Mouse (Mus musculus) forebrain, postnatal 0 days (tissue): Measurements from ENCODE around the gene Mib2. TPM values are rescaled to one million over a fixed set of nuclear protein-coding genes. Genes with fewer than 3 reads are reported as not detected.

Experiments
- ATAC-seq: fragments of 200-750 bp; cut with Nextera tagmentation; 2 replicates; pipeline ENCODE4 v1.8.0; 2017; ENCODE audit warnings: mild to moderate bottlenecking, moderate library complexity
- DNase-seq: peaks from one replicate; pipeline ENCODE4 v3.0.0-alpha.2; 2015
- H3K27ac ChIP-seq: fragments of 300-500 bp; sonication (generic); 2 replicates; pipeline ENCODE4 v1.5.1; 2014; ENCODE audit warnings: low read depth, mild to moderate bottlenecking, antibody characterized with exemption, low read length, moderate library complexity, mixed read lengths
- H3K27me3 ChIP-seq: fragments of 300-500 bp; sonication (generic); 2 replicates; pipeline ENCODE4 v1.6.1; 2014; ENCODE audit warnings: mild to moderate bottlenecking, low read length, mixed read lengths; ENCODE audit not compliant: insufficient read depth
- H3K36me3 ChIP-seq: fragments of 300-500 bp; sonication (generic); 2 replicates; pipeline ENCODE4 v1.6.1; 2014; ENCODE audit warnings: mild to moderate bottlenecking, moderate library complexity; ENCODE audit not compliant: insufficient read depth
- H3K4me1 ChIP-seq: fragments of 300-500 bp; sonication (generic); 2 replicates; pipeline ENCODE4 v1.6.1; 2014; ENCODE audit warnings: antibody characterized with exemption; ENCODE audit not compliant: insufficient read depth
- H3K4me2 ChIP-seq: fragments of 300-500 bp; sonication (generic); 2 replicates; pipeline ENCODE4 v1.6.1; 2014; ENCODE audit warnings: low read depth, mild to moderate bottlenecking, moderate library complexity
- H3K4me3 ChIP-seq: fragments of 300-500 bp; sonication (generic); 2 replicates; pipeline ENCODE4 v1.5.1; 2014; ENCODE audit warnings: low read depth, low read length, mixed read lengths
- H3K9ac ChIP-seq: fragments of 300-500 bp; sonication (generic); 2 replicates; pipeline ENCODE4 v1.6.1; 2014; ENCODE audit warnings: mild to moderate bottlenecking
- H3K9me3 ChIP-seq: fragments of 300-500 bp; sonication (generic); 2 replicates; pipeline ENCODE4 v1.6.1; 2016; ENCODE audit warnings: low read length
- CTCF ChIP-seq: sonication (generic); IDR thresholded peaks from 2 replicates; pipeline ENCODE4 v1.5.1; 2016; ENCODE audit warnings: antibody characterized with exemption, control low read depth, low read depth
- WGBS: fragments of 180-500 bp; shearing (Covaris S2); extraction: QIAGEN DNeasy Blood & Tissue Kit; methylation state at CpG from one replicate; pipeline ENCODE4 v1.1.7; 2014; 5-methylcytosine and 5-hydroxymethylcytosine counted together
- polyA plus RNA-seq: library from polyadenylated mRNA; unstranded; fragments of >200 nt; fragmentation: Nextera tagmentation; extraction: Ambion mirVana; gene quantifications from 2 replicates; pipeline ENCODE4 v1.2.1, GENCODE M21; 2015
- total RNA-seq: library from RNA; depleted of rRNA; stranded (reverse); fragments of >200 nt; gene quantifications from 2 replicates; pipeline ENCODE4 v1.2.3, GENCODE M21; 2014

Mib2 gene
- total and polyA plus RNA-seq, 2 experiments from 2014 or later, result 46.5 to 116 TPM

DNA sequence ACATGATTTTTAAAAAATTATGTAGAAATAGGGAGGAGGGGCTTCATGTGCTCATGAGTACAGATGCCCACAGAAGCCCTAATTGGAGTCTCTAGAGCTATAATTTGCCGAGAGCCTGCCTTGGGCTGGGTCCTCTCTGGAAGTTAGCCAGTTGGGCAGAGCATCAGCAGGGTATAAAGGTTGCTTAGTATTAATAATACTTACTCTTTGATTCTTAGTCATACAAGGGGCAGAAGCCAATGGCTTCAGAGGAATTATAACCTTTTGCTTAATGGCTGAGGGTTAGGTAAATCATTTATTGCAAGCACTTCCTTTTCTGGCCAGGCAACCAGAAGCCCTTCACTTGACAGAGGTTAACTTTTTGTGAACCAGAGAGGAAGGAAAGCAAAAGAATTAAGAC is 25.5 kb downstream of the Mib2 start:
- Histone ChIP-seq H3K9ac (no peak overlapping the region), H3K36me3 (peaks cover 77% of the 10 kb centered on the region), H3K27ac (no peak overlapping the region), H3K9me3 (no peaks in the 10 kb centered on the region), H3K4me2 (no peak overlapping the region), H3K4me1 (no peaks in the 10 kb centered on the region), H3K4me3 (no peak overlapping the region), H3K27me3 (no peaks in the 10 kb centered on the region)
- DNase-seq (no peak), ATAC-seq (no peak)
- WGBS, result 85% methylated on average over 1 of the region's 1 CpGs
- no peak for TF ChIP-seq CTCF

DNA sequence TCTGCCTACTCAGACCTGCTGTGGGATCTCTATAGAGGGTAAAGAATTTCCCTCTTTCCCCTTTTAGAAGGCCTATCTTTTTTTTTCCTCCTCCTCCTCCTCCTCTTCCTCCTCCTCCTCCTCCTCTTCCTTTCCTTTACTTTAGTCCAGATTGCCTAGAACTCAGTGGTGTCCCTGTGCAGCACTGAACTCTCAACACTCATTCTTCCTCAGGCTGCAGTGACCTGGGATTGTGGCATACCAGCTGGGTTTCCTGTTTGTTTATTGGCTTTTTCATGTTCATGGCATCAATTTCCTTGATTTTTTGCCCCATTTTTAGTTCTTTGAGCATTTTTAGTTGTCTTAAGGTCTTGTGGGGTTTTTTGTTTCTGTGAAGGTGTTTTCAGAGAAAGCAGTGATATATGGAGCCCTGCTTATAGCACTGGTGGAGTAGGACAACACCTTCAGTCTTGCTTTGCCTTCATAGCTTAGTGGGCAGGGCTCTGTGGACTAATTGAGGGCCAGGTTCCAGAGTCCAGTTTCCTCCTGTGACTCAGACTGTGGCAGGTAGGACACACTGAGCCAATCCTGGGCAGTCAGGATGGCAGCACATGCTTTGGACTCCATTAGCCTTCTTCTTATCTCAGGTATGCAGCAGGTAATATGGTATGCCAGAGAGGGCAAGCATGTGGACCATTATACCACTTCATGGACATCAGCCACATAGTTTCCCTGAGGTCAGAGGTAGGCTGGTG is 33.1 kb downstream of the Mib2 start:
- no peak for ATAC-seq
- no peak for TF ChIP-seq CTCF
- Histone ChIP-seq H3K36me3 (peaks cover 85% of the 10 kb centered on the region), H3K9ac (no peak overlapping the region), H3K27me3 (no peaks in the 10 kb centered on the region), H3K4me2 (no peak overlapping the region), H3K27ac (no peak overlapping the region), H3K4me1 (no peaks in the 10 kb centered on the region), H3K4me3 (no peak overlapping the region), H3K9me3 (no peaks in the 10 kb centered on the region)
- DNase-seq, result no peak

DNA sequence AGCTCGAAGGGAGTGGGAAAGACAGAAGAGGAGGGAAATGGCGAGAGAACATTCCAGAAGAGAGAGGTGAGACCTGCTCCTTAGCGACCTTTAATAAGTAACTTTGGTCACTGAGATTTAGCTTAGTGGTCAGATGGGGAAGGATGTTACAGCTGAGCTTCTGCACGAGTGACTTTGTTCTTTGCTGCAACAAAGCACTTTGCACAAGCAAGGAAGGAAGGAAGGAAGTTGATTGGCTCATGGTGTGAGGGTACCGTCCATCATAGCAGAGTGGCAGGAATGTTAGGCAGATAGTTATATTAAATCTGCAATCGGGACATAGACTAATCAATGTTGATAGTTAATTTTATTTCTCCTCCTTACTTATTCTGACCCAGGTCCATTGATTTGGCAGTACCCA is 38.7 kb downstream of the Mib2 start:
- no peak for DNase-seq
- TF ChIP-seq CTCF, result no peak
- H3K27me3 ChIP-seq, result no peaks in the 10 kb centered on the region

DNA sequence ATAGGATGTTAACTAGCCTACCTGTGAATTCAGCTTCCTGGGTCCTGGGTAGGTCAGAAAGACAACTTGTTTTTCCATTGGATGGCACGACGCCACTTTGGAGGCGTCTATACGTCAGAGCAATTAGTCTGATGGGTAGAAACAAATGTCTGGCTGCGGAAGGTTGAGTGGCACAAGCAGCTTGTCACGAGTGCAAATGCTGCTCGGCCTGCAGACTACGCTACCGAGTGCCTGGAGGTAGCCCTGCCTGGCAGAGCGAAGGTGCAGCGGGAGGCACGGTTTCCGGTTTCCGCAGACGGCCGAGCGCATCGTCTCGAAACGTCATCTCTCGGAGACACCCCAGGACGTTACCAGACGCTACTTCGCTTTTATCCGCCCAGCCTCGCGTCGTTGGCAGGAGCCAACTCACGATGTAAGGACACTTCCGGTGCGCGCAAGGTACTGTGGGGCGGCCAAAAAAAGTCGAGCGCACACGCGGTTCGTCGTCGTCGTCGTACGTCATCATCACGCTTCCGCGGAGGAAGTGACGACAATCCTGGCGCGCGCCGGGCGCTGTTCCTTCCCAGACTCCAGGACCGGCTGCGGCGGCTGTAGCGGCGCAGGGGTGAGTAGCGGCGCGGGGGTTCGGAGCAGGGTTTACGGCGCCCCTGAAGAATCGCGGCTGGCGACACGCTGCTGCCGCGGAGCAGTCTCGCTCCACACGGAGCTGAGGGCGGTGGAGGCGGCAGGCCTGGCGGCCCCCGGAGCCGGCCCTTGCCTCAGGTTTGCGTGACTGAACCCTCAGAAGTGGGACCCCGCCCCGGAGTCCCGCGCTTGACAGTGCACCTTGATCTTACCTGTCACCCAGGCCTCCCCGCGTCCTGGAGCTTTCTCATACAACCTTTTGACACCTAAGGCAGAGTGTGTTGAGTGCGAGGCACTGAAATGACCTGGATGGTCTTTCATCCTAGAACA is 44.4 kb downstream of the Mib2 start, which contains the start of gene Cdk11b:
TSS of gene Cdk11b (plus strand) at position 517 of the 954 bp plus-strand sequence.
- H3K9me3 ChIP-seq, result no peaks in the 10 kb centered on the region
- no peaks in the 10 kb centered on the region for H3K4me1 ChIP-seq
- H3K9ac ChIP-seq, result peak within 1 kb of the TSS; percentile 71
- H3K36me3 ChIP-seq, result peaks cover 31% of the 10 kb centered on the region
- peak; percentile 100 for ATAC-seq
- no peak for TF ChIP-seq CTCF
- peak within 1 kb of the TSS; percentile 95 for H3K27ac ChIP-seq
- no peaks in the 10 kb centered on the region for H3K27me3 ChIP-seq
- WGBS, result 4% methylated on average over 84 of the region's 84 CpGs
- peak within 1 kb of the TSS; percentile 95 for H3K4me3 ChIP-seq
- peak; percentile 100 for DNase-seq
- peak within 1 kb of the TSS; percentile 79 for H3K4me2 ChIP-seq

More for the DNA sequence above, 38.7 kb downstream of the Mib2 start:
- H3K9ac ChIP-seq, result no peak overlapping the region
- H3K27ac ChIP-seq, result no peak overlapping the region
- no peaks in the 10 kb centered on the region for H3K9me3 ChIP-seq
- no peak overlapping the region for H3K4me2 ChIP-seq
- H3K4me3 ChIP-seq, result no peak overlapping the region
- H3K4me1 ChIP-seq, result no peaks in the 10 kb centered on the region
- peaks cover 70% of the 10 kb centered on the region for H3K36me3 ChIP-seq
- ATAC-seq, result no peak
- WGBS, result 91% methylated on average over 6 of the region's 6 CpGs

DNA sequence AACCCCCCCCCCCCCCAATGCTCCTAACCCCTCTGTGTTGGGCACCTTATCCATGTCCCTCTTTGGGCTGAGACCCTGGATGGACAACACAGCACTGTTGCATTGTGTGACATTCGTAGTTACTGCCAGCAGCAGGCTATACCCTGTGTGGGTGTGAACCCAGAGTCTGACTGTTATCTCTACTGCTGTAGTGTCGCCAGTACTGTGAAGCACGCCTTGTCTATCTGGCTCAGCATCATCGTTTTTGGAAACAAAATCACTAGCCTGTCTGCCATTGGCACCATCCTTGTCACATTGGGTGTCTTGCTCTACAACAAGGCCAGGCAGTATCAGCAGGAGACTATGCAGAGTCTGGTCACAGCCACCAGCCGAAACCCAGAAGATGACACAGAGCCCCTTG is 50.7 kb downstream of the Mib2 start:
- H3K9me3 ChIP-seq, result no peaks in the 10 kb centered on the region
- peaks cover 61% of the 10 kb centered on the region for H3K36me3 ChIP-seq
- ATAC-seq (no peak), DNase-seq (no peak)
- TF ChIP-seq CTCF, result no peak
- H3K4me3 ChIP-seq, result no peak overlapping the region
- WGBS, result 96% methylated on average over 5 of the region's 5 CpGs
- no peaks in the 10 kb centered on the region for H3K4me1 ChIP-seq
- no peak overlapping the region for H3K9ac ChIP-seq
- no peak overlapping the region for H3K4me2 ChIP-seq
- H3K27ac ChIP-seq, result no peak overlapping the region
- no peaks in the 10 kb centered on the region for H3K27me3 ChIP-seq

DNA sequence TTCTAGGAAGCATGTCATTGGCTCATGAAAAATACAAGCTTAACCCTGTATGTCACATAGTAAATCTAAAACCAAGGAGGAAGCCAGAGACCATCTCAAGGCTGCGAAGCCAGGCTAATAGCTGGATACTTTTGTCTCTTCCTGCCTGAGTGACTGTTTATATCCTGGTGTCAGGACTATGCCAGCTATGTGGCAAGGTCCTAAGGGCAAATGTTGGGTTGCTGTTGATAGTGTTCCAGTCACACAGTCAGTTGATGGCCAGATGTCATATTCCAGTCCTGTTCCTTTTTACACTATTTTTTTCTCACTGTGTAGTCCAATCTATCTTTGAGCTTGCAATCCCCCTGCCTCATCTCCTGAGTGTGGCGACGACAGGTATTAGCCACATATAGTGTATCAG is 55.7 kb downstream of the Mib2 start:
- no peak for DNase-seq
- no peak overlapping the region for H3K27ac ChIP-seq
- no peaks in the 10 kb centered on the region for H3K9me3 ChIP-seq
- H3K9ac ChIP-seq, result no peak overlapping the region
- WGBS, result 96% methylated on average over 3 of the region's 3 CpGs
- TF ChIP-seq CTCF, result no peak
- H3K4me3 ChIP-seq, result no peak overlapping the region
- H3K36me3 ChIP-seq, result peaks cover 73% of the 10 kb centered on the region
- H3K27me3 ChIP-seq, result no peaks in the 10 kb centered on the region
- no peak for ATAC-seq
- no peaks in the 10 kb centered on the region for H3K4me1 ChIP-seq
- no peak overlapping the region for H3K4me2 ChIP-seq

DNA sequence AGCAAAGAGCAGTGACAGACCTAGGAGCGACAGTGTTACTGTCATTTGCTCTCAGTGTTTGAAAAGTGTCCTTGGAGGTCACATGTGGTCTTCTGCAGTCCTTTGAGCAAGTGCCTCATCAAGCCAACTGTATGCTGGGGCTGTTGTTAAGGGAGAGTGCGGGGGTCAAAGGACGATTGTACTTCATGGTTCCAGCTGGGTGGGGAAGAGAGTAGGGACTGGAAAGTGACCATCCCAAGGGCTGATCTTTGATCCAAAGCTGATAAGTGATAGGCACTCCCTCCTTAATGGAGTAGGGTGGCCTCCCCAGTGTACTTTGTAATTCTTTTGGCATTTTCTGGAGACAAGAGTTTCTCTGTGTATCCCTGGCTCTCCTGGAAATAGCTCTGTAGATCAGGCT is 57.1 kb downstream of the Mib2 start:
- WGBS, result 97% methylated on average over 3 of the region's 3 CpGs
- TF ChIP-seq CTCF, result no peak
- Histone ChIP-seq H3K27ac (no peak overlapping the region), H3K9me3 (no peaks in the 10 kb centered on the region), H3K4me3 (no peak overlapping the region), H3K27me3 (no peaks in the 10 kb centered on the region), H3K4me2 (no peak overlapping the region), H3K36me3 (peaks cover 59% of the 10 kb centered on the region), H3K9ac (no peak overlapping the region), H3K4me1 (no peaks in the 10 kb centered on the region)
- DNase-seq, result no peak
- no peak for ATAC-seq
